Mouse (Mus musculus): ENCODE data around the gene Ros1.

DNA sequence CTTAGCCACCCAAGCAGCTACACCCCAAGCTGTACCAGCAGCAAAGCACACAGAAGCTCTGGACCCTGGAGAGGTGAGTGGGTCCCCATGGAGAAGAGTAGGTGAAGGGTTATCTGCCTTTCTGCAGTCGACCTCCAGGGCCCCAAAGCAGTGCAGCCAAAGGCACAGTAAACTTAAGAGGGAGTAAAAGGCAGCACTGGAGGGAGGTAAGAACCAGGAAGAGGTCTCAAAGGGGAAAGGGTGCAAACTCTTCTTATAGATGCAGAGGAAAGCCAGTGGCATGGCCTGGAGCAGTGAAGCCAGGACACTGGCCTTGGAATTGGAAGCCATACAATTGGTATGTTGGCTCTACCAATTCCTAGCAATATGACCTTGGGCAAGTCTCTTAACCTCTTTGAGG, 169.8 kb downstream of the Ros1 start:
- TF ChIP-seq CTCF (IDR thresholded peaks at IDR 0.05; ENCODE audit: low read depth, low read length): no peak
- TF ChIP-seq POLR2A (IDR thresholded peaks at IDR 0.05; ENCODE audit: extremely low read depth, insufficient read depth, low read length): no peak
